Mouse (Mus musculus) spleen, adult 2 months (tissue): Measurements from ENCODE around the gene Kcnj11.

Experiments used
- CTCF ChIP-seq: fragments of 200-500 bp; IDR thresholded peaks from 2 replicates; pipeline ENCODE4 v1.5.1; 2011; ENCODE audit warnings: mild to moderate bottlenecking, inconsistent platforms; ENCODE audit not compliant: insufficient read depth, insufficient read length, insufficient replicate concordance; ENCODE audit errors: extremely low read depth
- POLR2A ChIP-seq: fragments of 200-500 bp; IDR thresholded peaks from 2 replicates; pipeline ENCODE4 v1.6.1; 2011; ENCODE audit warnings: low read depth, low read length, inconsistent platforms

DNA sequence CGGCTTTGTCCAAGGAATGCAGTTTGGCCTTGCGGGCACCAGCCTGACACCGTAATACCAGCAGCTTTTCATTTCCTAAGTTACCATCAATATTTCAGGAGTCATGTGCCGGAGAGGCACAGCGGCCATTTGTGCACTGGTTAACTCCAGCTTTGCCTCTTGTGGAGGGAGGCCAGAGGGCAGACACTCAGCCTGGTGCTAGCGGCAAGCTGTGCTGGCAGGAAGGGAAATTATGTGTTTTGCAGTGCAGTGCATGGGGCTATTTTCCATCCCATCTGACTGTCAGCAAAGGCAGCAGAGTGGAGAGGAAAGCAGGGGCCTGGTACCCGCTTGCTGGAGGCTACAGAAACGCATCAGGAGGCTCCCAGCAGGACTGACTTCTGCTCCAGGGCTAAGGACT is 43.5 kb upstream of the Kcnj11 start:
- no peak for TF ChIP-seq CTCF
- TF ChIP-seq POLR2A, result no peak
